Mouse (Mus musculus): ENCODE data around the gene Mfsd5. TPM values are rescaled to one million over a fixed set of nuclear protein-coding genes. Genes with fewer than 3 reads are reported as not detected.

The Mfsd5 gene
- polyA plus RNA-seq, 1 experiment, result 48.7 TPM

- DNase-seq (ENCODE audit: low read depth), result no peak
- TF ChIP-seq POLR2A (IDR thresholded peaks at IDR 0.05; ENCODE audit: borderline replicate concordance, extremely low read depth, insufficient read depth, insufficient read length, poor library complexity, severe bottlenecking), result no peak
- no peak for TF ChIP-seq CTCF (IDR thresholded peaks at IDR 0.05; ENCODE audit: borderline replicate concordance, extremely low read depth, insufficient read depth, insufficient read length)
These were observed 47.6 kb downstream of the Mfsd5 start for GRCm38 (mm10) chr15:102326892-102327291.

Other genes with a start within 250 kb of the Mfsd5 start
- gene Eif4b, start 205.7 kb upstream of the Mfsd5 start, polyA plus RNA-seq (2012; rRNA removed), result 123 and 173 TPM in 2 replicates
- gene Tns2, start 179.0 kb upstream of the Mfsd5 start, polyA plus RNA-seq (2012; rRNA removed), result 10.2 and 18.8 TPM in 2 replicates
- gene Spryd3, start 143.2 kb upstream of the Mfsd5 start, polyA plus RNA-seq (2012; rRNA removed), result 63.8 and 64.6 TPM in 2 replicates
- gene Igfbp6, start 135.1 kb upstream of the Mfsd5 start, polyA plus RNA-seq (2012; rRNA removed), result 0.57 and 0.83 TPM in 2 replicates
- 0.15 and 0.18 TPM in 2 replicates for gene Soat2, start 128.9 kb upstream of the Mfsd5 start, polyA plus RNA-seq (2012; rRNA removed)
- gene Zfp740, start 76.2 kb upstream of the Mfsd5 start, polyA plus RNA-seq (2012; rRNA removed), result 91.1 and 96.5 TPM in 2 replicates
- 45.4 and 50.8 TPM in 2 replicates for gene Csad, start 74.7 kb upstream of the Mfsd5 start, polyA plus RNA-seq (2012; rRNA removed)
- gene Itgb7, start 47.5 kb upstream of the Mfsd5 start, polyA plus RNA-seq (2012; rRNA removed), result 0.30 and 0.40 TPM in 2 replicates
- 9.1 and 11.0 TPM in 2 replicates for gene Rarg, start 21.9 kb upstream of the Mfsd5 start, polyA plus RNA-seq (2012; rRNA removed)
- gene Gm9918, start 8.9 kb upstream of the Mfsd5 start, polyA plus RNA-seq (2012; rRNA removed), result 0.18 and 0.23 TPM in 2 replicates
- gene Espl1, start 16.8 kb downstream of the Mfsd5 start, polyA plus RNA-seq (2012; rRNA removed), result 11.3 and 12.6 TPM in 2 replicates
- 303 and 362 TPM in 2 replicates for gene Pfdn5, start 46.7 kb downstream of the Mfsd5 start, polyA plus RNA-seq (2012; rRNA removed)
- gene Myg1, start 52.3 kb downstream of the Mfsd5 start, polyA plus RNA-seq (2012; rRNA removed), result 109 and 137 TPM in 2 replicates
- 33.6 and 49.2 TPM in 2 replicates for gene Aaas, start 71.3 kb downstream of the Mfsd5 start, polyA plus RNA-seq (2012; rRNA removed)
- gene Sp7, start 87.7 kb downstream of the Mfsd5 start, polyA plus RNA-seq (2012; rRNA removed), result 0.69 and 4.1 TPM in 2 replicates
- gene Sp1, start 126.7 kb downstream of the Mfsd5 start, polyA plus RNA-seq (2012; rRNA removed), result 19.2 and 20.8 TPM in 2 replicates
- gene Amhr2, start 165.9 kb downstream of the Mfsd5 start, polyA plus RNA-seq (2012; rRNA removed), result 0.48 and 0.53 TPM in 2 replicates
- 94.6 and 117 TPM in 2 replicates for gene Prr13, start 179.6 kb downstream of the Mfsd5 start, polyA plus RNA-seq (2012; rRNA removed)
- gene Pcbp2, start 191.1 kb downstream of the Mfsd5 start, polyA plus RNA-seq (2012; rRNA removed), result 569 and 716 TPM in 2 replicates
- not detected in 2 replicates for gene Gm10337, start 224.3 kb downstream of the Mfsd5 start, polyA plus RNA-seq (2012; rRNA removed)
- 72.4 and 79.2 TPM in 2 replicates for gene Map3k12, start 237.6 kb downstream of the Mfsd5 start, polyA plus RNA-seq (2012; rRNA removed)
- gene Tarbp2, start 238.7 kb downstream of the Mfsd5 start, polyA plus RNA-seq (2012; rRNA removed), result 126 and 186 TPM in 2 replicates
- gene Npff, start 245.5 kb downstream of the Mfsd5 start, polyA plus RNA-seq (2012; rRNA removed), result 7.1 and 7.5 TPM in 2 replicates